24 mouse cellular contexts compared by ENCODE assay signal in genomic region chr13:93051483-93051882, GRCm38 (mm10).
DNase-seq lines count a peak whose midpoint lies in the region; ATAC-seq lines count a peak whose summit lies in the region.
"Had no signal": no experiment of that assay in that cellular context is flagged by ENCODE, and none has a peak within 500 bp of the region (broad histone marks: within the 10 kb centered on the region; RNA-seq: fewer than 3 reads in every experiment).

No protein-coding gene starts in this region.

- H3K27ac ChIP-seq in heart, embryonic 13.5 days (replicated peaks) = peak overlapping the region; percentile 84
- H3K27ac ChIP-seq: forebrain, embryonic 12.5 days; limb, embryonic 13.5 days; liver, embryonic 12.5 days; midbrain, embryonic 12.5 days; neural tube, embryonic 15.5 days had no signal

- no peaks in the 10 kb centered on the region for H3K36me3 ChIP-seq in heart, embryonic 13.5 days
- H3K36me3 ChIP-seq: forebrain, embryonic 12.5 days; limb, embryonic 13.5 days; liver, embryonic 12.5 days; midbrain, embryonic 12.5 days; neural tube, embryonic 15.5 days had no signal

- intact Hi-C loops in heart, postnatal 14 days (cut with DNase I) = loop anchor here (10.0 kb wide), 1 partner anchor 187 kb away; no protein-coding TSS in a partner anchor

- DNase-seq in gastrocnemius, adult 18-20 months (ENCODE audit: low spot score) = peak; percentile 77
- no peak for DNase-seq in gastrocnemius, postnatal 4 days (ENCODE audit: low spot score in 2 of 2)
- peak; percentile 73 for DNase-seq in gastrocnemius, postnatal 25 days
- peak; percentile 19 to 22 for DNase-seq in heart, postnatal 14 days
- no peak for DNase-seq in adrenal gland, adult 2 months
- DNase-seq in left cerebral cortex, adult 8-10 months (ENCODE audit: low spot score in 2 of 2) = no peak
- DNase-seq in frontal cortex, postnatal 25 days (ENCODE audit: low spot score in 2 of 2) = no peak
- DNase-seq: adrenal gland, postnatal 25 days; cerebellum, adult 8-10 months; kidney, adult 11 months; kidney, postnatal 4 days; lung, adult 18-20 months; lung, postnatal 10 days; right cerebral cortex, adult 18-20 months; right cerebral cortex, postnatal 4 days; thymus, adult 18-20 months; thymus, postnatal 36 days had no signal

- no peak for ATAC-seq in heart, embryonic 13.5 days (ENCODE audit: extremely low read depth, insufficient number of reproducible peaks, low FRiP score, low TSS enrichment)
- ATAC-seq: CD4-positive, CD25-positive, alpha-beta regulatory T cell, adult 4 months; liver, embryonic 12.5 days had no signal

- no peak overlapping the region for H3K4me3 ChIP-seq in heart, embryonic 13.5 days
- H3K4me3 ChIP-seq: forebrain, embryonic 12.5 days; limb, embryonic 13.5 days; liver, embryonic 12.5 days; midbrain, embryonic 12.5 days; neural tube, embryonic 15.5 days had no signal

- H3K4me1 ChIP-seq in heart, embryonic 13.5 days = peaks cover 32% of the 10 kb centered on the region
- H3K4me1 ChIP-seq: forebrain, embryonic 12.5 days; limb, embryonic 13.5 days; liver, embryonic 12.5 days; midbrain, embryonic 12.5 days; neural tube, embryonic 15.5 days had no signal

- H3K9ac ChIP-seq in heart, embryonic 13.5 days = no peak overlapping the region
- H3K9ac ChIP-seq: forebrain, embryonic 12.5 days; limb, embryonic 13.5 days; liver, embryonic 12.5 days; midbrain, embryonic 12.5 days; neural tube, embryonic 15.5 days had no signal

- no peaks in the 10 kb centered on the region for H3K9me3 ChIP-seq in heart, embryonic 13.5 days
- H3K9me3 ChIP-seq: forebrain, embryonic 12.5 days; limb, embryonic 13.5 days; liver, embryonic 12.5 days; midbrain, embryonic 12.5 days; neural tube, embryonic 15.5 days had no signal

- no peaks in the 10 kb centered on the region for H3K27me3 ChIP-seq in heart, embryonic 13.5 days (replicated peaks)
- H3K27me3 ChIP-seq: forebrain, embryonic 12.5 days; limb, embryonic 13.5 days; liver, embryonic 12.5 days; midbrain, embryonic 12.5 days; neural tube, embryonic 15.5 days had no signal

- 30% methylated on average over 5 of the region's 5 CpGs for WGBS in heart, embryonic 13.5 days

- no peak overlapping the region for H3K4me2 ChIP-seq in heart, embryonic 13.5 days
- H3K4me2 ChIP-seq: forebrain, embryonic 12.5 days; limb, embryonic 13.5 days; liver, embryonic 12.5 days; midbrain, embryonic 12.5 days; neural tube, embryonic 15.5 days had no signal

Comparison
In these comparisons a context has a peak if more than half of its experiments do, and no peak if none do; other contexts are left out.
1. DNase-seq: peak in gastrocnemius, adult 18-20 months (single experiment), gastrocnemius, postnatal 25 days (single experiment) and heart, postnatal 14 days (2 of 2); none in gastrocnemius, postnatal 4 days (0 of 2), adrenal gland, adult 2 months (single experiment), left cerebral cortex, adult 8-10 months (0 of 2) and frontal cortex, postnatal 25 days (0 of 2).